Mouse (Mus musculus) hindbrain, embryonic 13.5 days (tissue): ENCODE results near the gene Chd5. TPM values are rescaled to one million over a fixed set of nuclear protein-coding genes. Genes with fewer than 3 reads are reported as not detected.

Experiments
- ATAC-seq: fragments of 200-750 bp; cut with Nextera tagmentation; 2 replicates; pipeline ENCODE4 v1.8.0; 2017; ENCODE audit warnings: moderate TSS enrichment; ENCODE audit not compliant: low FRiP score
- H3K27ac ChIP-seq: fragments of 300-500 bp; sonication (generic); 2 replicates; pipeline ENCODE4 v1.5.1; 2015; ENCODE audit warnings: inconsistent platforms, mild to moderate bottlenecking, moderate library complexity
- H3K27me3 ChIP-seq: fragments of 300-500 bp; sonication (generic); 2 replicates; pipeline ENCODE4 v1.6.1; 2015; ENCODE audit warnings: mild to moderate bottlenecking, inconsistent platforms
- H3K36me3 ChIP-seq: fragments of 300-500 bp; sonication (generic); 2 replicates; pipeline ENCODE4 v1.6.1; 2015; ENCODE audit warnings: mild to moderate bottlenecking, inconsistent platforms
- H3K4me1 ChIP-seq: fragments of 300-500 bp; sonication (generic); replicated peaks from 2 replicates; pipeline ENCODE4 v1.6.1; 2015; ENCODE audit warnings: inconsistent platforms
- H3K4me2 ChIP-seq: fragments of 300-500 bp; sonication (generic); 2 replicates; pipeline ENCODE4 v1.6.1; 2015; ENCODE audit warnings: inconsistent platforms, mild to moderate bottlenecking, moderate library complexity
- H3K4me3 ChIP-seq: fragments of 300-500 bp; sonication (generic); 2 replicates; pipeline ENCODE4 v1.5.1; 2015; ENCODE audit warnings: mild to moderate bottlenecking, inconsistent platforms
- H3K9ac ChIP-seq: fragments of 300-500 bp; sonication (generic); 2 replicates; pipeline ENCODE4 v1.6.1; 2015; ENCODE audit warnings: mild to moderate bottlenecking, inconsistent platforms
- H3K9me3 ChIP-seq: fragments of 300-500 bp; sonication (generic); 2 replicates; pipeline ENCODE4 v1.6.1; 2016; ENCODE audit warnings: inconsistent platforms
- WGBS: fragments of 180-500 bp; shearing (Covaris S2); methylation state at CpG from one replicate; pipeline ENCODE4 v1.1.7; 2015; 5-methylcytosine and 5-hydroxymethylcytosine counted together
- polyA plus RNA-seq: library from polyadenylated mRNA; unstranded; fragments of >200 nt; fragmentation: Nextera tagmentation; extraction: Ambion mirVana; gene quantifications from 2 replicates; pipeline ENCODE4 v1.2.1, GENCODE M21; 2015

The Chd5 gene
- polyA plus RNA-seq, 1 experiment from 2014 or later: 38.7 TPM

GRCm38 (mm10) chr4:152324641-152325562 lies 13.5 kb upstream of the Chd5 start:
- Histone ChIP-seq H3K27ac (no peak overlapping the region), H3K9ac (no peak overlapping the region), H3K4me3 (peak overlapping the region; percentile 95), H3K9me3 (no peaks in the 10 kb centered on the region), H3K36me3 (peaks cover 14% of the 10 kb centered on the region), H3K4me1 (peaks cover 22% of the 10 kb centered on the region), H3K4me2 (peak overlapping the region; percentile 88), H3K27me3 (0 out of 2 replicates have a peak, but pooled peaks cover 12% of the 10 kb centered on the region)
- peak; percentile 44 for ATAC-seq
- 58% methylated on average over 16 of the region's 16 CpGs for WGBS

DNA sequence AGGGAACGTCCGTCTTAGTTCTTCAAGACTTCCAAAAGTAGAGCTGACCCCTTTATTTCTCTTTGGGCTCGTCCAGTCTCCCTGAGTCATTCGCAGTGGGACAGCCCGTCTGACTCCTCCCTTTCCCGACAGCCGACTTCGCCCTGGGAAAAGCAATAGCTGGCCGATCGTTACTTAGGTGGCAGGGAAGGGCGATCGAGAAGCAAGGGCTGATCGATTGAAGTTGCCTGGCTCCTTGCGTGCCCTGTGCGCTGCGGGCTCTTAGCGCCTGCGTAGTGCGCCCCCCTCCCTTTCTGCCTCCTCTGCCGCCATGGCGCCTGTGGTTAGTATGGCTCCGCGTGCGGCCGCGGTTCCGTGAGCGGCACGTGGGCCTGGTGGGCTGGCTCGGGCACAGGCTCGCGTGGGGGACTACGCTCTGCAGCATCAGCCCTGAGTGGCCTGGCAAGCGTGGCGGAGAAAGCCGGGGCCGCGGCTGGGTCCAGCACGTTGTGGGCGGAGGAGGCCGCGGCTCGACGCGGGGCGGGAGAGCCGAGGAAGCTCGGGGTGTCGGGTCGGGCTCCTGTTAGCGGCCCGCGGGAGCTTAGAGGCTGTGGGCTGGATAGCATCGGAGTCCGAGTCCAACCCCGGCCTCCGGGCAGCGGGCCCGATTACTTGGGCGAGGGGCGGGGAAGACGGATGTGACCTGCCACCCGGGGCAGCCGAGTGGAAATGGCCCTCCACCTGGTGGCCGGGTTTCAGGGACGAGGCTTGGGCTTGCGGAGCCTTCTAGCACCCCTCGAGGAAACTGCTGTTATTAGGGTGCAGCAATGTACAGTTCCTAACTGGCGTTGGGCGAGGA lies 12.7 kb upstream of the Chd5 start, which contains the start of gene Rpl22:
Rpl22 (plus strand) TSS at position 169 of the 838 bp plus-strand sequence.
- Histone ChIP-seq H3K27ac (peak within 1 kb of the TSS; percentile 76), H3K27me3 (0 out of 2 replicates have a peak, but pooled peaks cover 12% of the 10 kb centered on the region), H3K4me3 (peak within 1 kb of the TSS; percentile 95), H3K4me2 (peak within 1 kb of the TSS; percentile 88), H3K36me3 (peaks cover 23% of the 10 kb centered on the region), H3K9me3 (no peaks in the 10 kb centered on the region), H3K9ac (peak within 1 kb of the TSS; percentile 98), H3K4me1 (peaks cover 22% of the 10 kb centered on the region)
- WGBS: under 1% methylated on average over 70 of the region's 70 CpGs
- peak; percentile 95 for ATAC-seq

GRCm38 (mm10) chr4:152326543-152326942 lies 11.9 kb upstream of the Chd5 start:
- Histone ChIP-seq H3K4me2 (peak overlapping the region; percentile 88), H3K9me3 (no peaks in the 10 kb centered on the region), H3K4me1 (peaks cover 22% of the 10 kb centered on the region), H3K27me3 (0 out of 2 replicates have a peak, but pooled peaks cover 9% of the 10 kb centered on the region), H3K4me3 (peak overlapping the region; percentile 95), H3K27ac (no peak overlapping the region), H3K36me3 (peaks cover 31% of the 10 kb centered on the region), H3K9ac (peak overlapping the region; percentile 98)
- no peak for ATAC-seq
- WGBS: 2% methylated on average over 11 of the region's 11 CpGs

DNA sequence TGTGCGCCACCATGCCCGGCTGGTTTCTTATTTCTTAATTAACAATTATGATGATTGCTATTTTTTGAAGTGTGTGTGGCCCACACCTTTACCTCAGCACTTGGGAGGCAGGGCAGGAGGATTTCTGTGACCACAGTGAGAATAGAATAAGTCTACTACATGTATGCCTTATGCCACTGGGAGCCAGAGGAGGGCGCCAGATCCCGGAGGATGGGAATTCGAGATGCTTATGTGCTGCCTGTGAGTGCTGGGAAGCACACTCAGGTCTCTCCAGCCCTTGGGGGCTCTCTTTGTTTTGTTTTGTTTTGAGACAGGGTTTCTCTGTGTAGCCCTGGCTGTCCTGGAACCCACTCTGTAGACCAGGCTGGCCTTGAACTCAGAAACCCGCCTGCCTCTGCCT lies 9.8 kb upstream of the Chd5 start:
- ATAC-seq: no peak
- H3K27me3 ChIP-seq: no peaks in the 10 kb centered on the region
- no peaks in the 10 kb centered on the region for H3K9me3 ChIP-seq
- no peak overlapping the region for H3K4me2 ChIP-seq
- H3K9ac ChIP-seq: no peak overlapping the region
- H3K36me3 ChIP-seq: peaks cover 48% of the 10 kb centered on the region
- no peak overlapping the region for H3K27ac ChIP-seq
- no peak overlapping the region for H3K4me3 ChIP-seq
- WGBS: 81% methylated on average over 6 of the region's 6 CpGs
- H3K4me1 ChIP-seq: peaks cover 22% of the 10 kb centered on the region

GRCm38 (mm10) chr4:152332952-152333351 lies 5.5 kb upstream of the Chd5 start:
- H3K9ac ChIP-seq: no peak overlapping the region
- 42% methylated on average over 2 of the region's 2 CpGs for whole genome bisulfite sequencing
- H3K4me1 ChIP-seq: 0 out of 2 replicates have a peak, but pooled peaks cover 5% of the 10 kb centered on the region
- H3K36me3 ChIP-seq: peaks cover 69% of the 10 kb centered on the region
- H3K27ac ChIP-seq: no peak overlapping the region
- H3K4me2 ChIP-seq: no peak overlapping the region
- no peaks in the 10 kb centered on the region for H3K9me3 ChIP-seq
- no peak overlapping the region for H3K4me3 ChIP-seq
- peaks cover 7% of the 10 kb centered on the region; the same call in 1 of the 2 replicates for H3K27me3 ChIP-seq
- ATAC-seq: peak; percentile 23; the same call in 1 of the 2 replicates

GRCm38 (mm10) chr4:152333587-152333986 lies 4.9 kb upstream of the Chd5 start:
- Histone ChIP-seq H3K9me3 (no peaks in the 10 kb centered on the region), H3K4me3 (no peak overlapping the region), H3K27ac (no peak overlapping the region), H3K4me2 (no peak overlapping the region), H3K27me3 (peaks cover 7% of the 10 kb centered on the region; the same call in 1 of the 2 replicates), H3K4me1 (peaks cover 8% of the 10 kb centered on the region), H3K36me3 (peaks cover 68% of the 10 kb centered on the region), H3K9ac (no peak overlapping the region)
- ATAC-seq: no peak
- WGBS: 93% methylated on average over 12 of the region's 12 CpGs

DNA sequence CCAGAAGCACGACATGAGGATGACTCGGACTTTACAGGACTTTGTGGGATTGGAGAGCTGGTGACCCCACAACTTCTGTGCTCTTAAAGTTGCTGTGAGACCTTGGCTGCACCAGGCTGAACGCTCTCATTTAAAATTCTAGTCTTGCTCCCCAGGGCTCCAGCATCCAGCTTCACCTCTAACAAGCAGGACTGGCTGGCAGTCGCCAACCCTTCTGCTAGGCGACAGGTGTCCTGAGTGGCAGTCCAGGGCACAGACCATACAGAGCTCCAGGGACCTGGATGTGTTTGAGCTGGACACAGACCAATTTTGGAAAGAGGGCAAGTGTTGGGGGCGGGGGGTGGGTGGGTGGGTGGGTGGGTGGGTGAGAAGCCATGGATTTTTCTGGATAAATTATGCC lies 679 bp upstream of the Chd5 start:
- H3K4me1 ChIP-seq: peaks cover 37% of the 10 kb centered on the region
- no peaks in the 10 kb centered on the region for H3K9me3 ChIP-seq
- 22% methylated on average over 6 of the region's 6 CpGs for WGBS
- H3K27me3 ChIP-seq: peaks cover 32% of the 10 kb centered on the region
- H3K4me2 ChIP-seq: no peak overlapping the region
- H3K9ac ChIP-seq: no peak overlapping the region
- H3K36me3 ChIP-seq: peaks cover 28% of the 10 kb centered on the region
- ATAC-seq: no peak
- H3K27ac ChIP-seq: no peak overlapping the region
- H3K4me3 ChIP-seq: no peak overlapping the region

GRCm38 (mm10) chr4:152339293-152339790 lies 891 bp downstream of the Chd5 start:
- Histone ChIP-seq H3K9me3 (no peaks in the 10 kb centered on the region), H3K4me1 (peaks cover 46% of the 10 kb centered on the region), H3K36me3 (peaks cover 15% of the 10 kb centered on the region), H3K27ac (peak overlapping the region; percentile 84), H3K4me3 (peak overlapping the region; percentile 74), H3K9ac (peak overlapping the region; percentile 94), H3K27me3 (peaks cover 36% of the 10 kb centered on the region), H3K4me2 (peak overlapping the region; percentile 89)
- ATAC-seq: peak; percentile 29
- 1% methylated on average over 25 of the region's 26 CpGs for WGBS

DNA sequence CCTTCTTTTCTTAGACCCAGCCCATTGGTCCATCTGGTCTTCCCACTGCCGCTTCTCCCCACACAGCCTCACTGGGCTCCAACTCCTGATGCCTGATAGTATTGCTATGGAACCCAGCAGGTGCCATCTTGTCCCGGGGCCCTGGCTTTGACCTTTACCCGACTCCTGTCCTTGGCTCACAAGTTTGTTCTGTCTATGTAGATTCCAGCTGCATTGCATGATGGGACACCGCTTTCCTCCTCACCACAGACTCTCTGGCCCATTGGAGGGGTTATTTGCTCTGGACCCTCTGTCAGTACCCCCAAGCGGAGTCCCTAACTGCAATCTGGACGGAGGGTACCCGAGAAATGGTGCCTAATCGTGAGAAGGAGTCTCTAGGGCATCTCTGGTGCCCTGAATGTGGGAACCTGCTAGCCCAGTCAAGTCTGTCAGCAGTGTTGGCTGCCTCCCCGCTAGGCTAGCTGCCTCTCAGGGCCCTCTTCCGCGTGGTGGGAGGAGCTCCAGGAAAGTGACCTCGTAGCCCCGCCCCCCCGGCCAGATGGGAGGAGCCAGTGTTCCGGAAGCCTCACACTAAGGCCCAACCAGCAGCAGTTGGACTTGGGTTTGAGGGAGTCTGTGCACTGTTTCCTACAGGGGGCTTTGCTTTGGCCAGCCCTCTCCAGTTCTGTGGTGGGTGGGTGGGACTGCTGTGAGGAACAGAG lies 2.3 kb downstream of the Chd5 start:
- peak overlapping the region; percentile 94; the same call in 1 of the 2 replicates for H3K9ac ChIP-seq

GRCm38 (mm10) chr4:152343296-152343695 lies 4.8 kb downstream of the Chd5 start:
- Histone ChIP-seq H3K27ac (no peak overlapping the region), H3K27me3 (peaks cover 41% of the 10 kb centered on the region), H3K36me3 (no peaks in the 10 kb centered on the region), H3K9me3 (no peaks in the 10 kb centered on the region), H3K4me1 (peaks cover 54% of the 10 kb centered on the region), H3K4me2 (no peak overlapping the region), H3K4me3 (no peak overlapping the region), H3K9ac (peak overlapping the region; percentile 29; the same call in 1 of the 2 replicates)
- ATAC-seq: no peak
- WGBS: 17% methylated on average over 5 of the region's 5 CpGs

More for the DNA sequence above, 2.3 kb downstream of the Chd5 start:
- H3K4me3 ChIP-seq: peak overlapping the region; percentile 74
- H3K27me3 ChIP-seq: peaks cover 36% of the 10 kb centered on the region
- 37% methylated on average over 15 of the region's 15 CpGs for WGBS
- peaks cover 2% of the 10 kb centered on the region; the same call in 1 of the 2 replicates for H3K36me3 ChIP-seq
- no peak for ATAC-seq
- H3K4me1 ChIP-seq: peaks cover 56% of the 10 kb centered on the region
- H3K27ac ChIP-seq: no peak overlapping the region
- H3K9me3 ChIP-seq: no peaks in the 10 kb centered on the region
- peak overlapping the region; percentile 89 for H3K4me2 ChIP-seq

DNA sequence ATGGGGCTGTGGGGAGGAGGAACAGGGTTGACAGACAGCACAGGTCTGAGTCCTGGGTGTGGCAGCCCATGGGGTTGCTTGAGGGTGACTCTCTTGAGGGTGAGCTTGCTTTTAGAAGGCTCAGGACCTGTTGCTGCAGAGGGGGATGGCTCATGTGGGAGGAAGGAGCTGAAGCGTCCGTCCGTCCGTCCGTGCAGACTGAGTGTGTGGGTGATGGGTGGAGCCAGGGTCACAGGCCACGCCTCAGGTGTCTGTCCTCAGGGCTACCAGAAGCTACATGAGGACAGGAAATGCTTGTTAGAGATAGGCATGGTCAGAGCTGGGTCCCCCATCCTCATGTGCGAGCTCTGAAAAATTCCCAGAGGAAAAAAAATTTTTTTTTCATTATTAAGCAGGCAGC lies 6.2 kb downstream of the Chd5 start:
- Histone ChIP-seq H3K27me3 (peaks cover 44% of the 10 kb centered on the region), H3K36me3 (no peaks in the 10 kb centered on the region), H3K4me1 (peaks cover 55% of the 10 kb centered on the region)

More for the DNA sequence above, 6.2 kb downstream of the Chd5 start:
- Histone ChIP-seq H3K4me2 (no peak overlapping the region), H3K9ac (no peak overlapping the region), H3K27ac (no peak overlapping the region), H3K9me3 (no peaks in the 10 kb centered on the region), H3K4me3 (no peak overlapping the region)
- no peak for ATAC-seq
- WGBS: 60% methylated on average over 7 of the region's 7 CpGs
